Mouse (Mus musculus): ENCODE data around the gene Ophn1. TPM values are rescaled to one million over a fixed set of nuclear protein-coding genes. Genes with fewer than 3 reads are reported as not detected.

The Ophn1 gene
- polyA plus RNA-seq, 2 experiments = 9.8 to 20.0 TPM

- H3K4me1 ChIP-seq (ENCODE audit: control insufficient read depth, insufficient read depth, low read length) = no peaks in the 10 kb centered on the region
- DNase-seq (ENCODE audit: low spot score) = no peak
- ATAC-seq (ENCODE audit: low FRiP score, low read depth) = no peak
- no peak overlapping the region for H3K4me3 ChIP-seq (replicated peaks; ENCODE audit: low read length)
- TF ChIP-seq POLR2A (IDR thresholded peaks at IDR 0.05; ENCODE audit: borderline replicate concordance, extremely low read depth, insufficient read depth, insufficient read length) = no peak
- H3K27me3 ChIP-seq (ENCODE audit: control insufficient read depth, insufficient read depth, low read length) = no peaks in the 10 kb centered on the region
- WGBS = 87% methylated on average over 2 of the region's 2 CpGs
- no peaks in the 10 kb centered on the region for H3K36me3 ChIP-seq (ENCODE audit: control insufficient read depth, insufficient read depth, low read length)
- H3K9me3 ChIP-seq (ENCODE audit: control insufficient read depth, low read length) = no peaks in the 10 kb centered on the region
- H3K4me2 ChIP-seq (replicated peaks; ENCODE audit: low read depth, low read length, severe bottlenecking) = no peak overlapping the region
- H3K27ac ChIP-seq (replicated peaks; ENCODE audit: low read depth, low read length) = no peak overlapping the region
- H3K9ac ChIP-seq (ENCODE audit: low read depth, low read length, severe bottlenecking) = no peak overlapping the region
These were observed 9.7 kb downstream of the Ophn1 start for GRCm38 (mm10) chrX:98881085-98881484.

- Histone ChIP-seq H3K4me1 (ENCODE audit: control insufficient read depth, insufficient read depth, low read length) (no peaks in the 10 kb centered on the region), H3K4me2 (replicated peaks; ENCODE audit: low read depth, low read length, severe bottlenecking) (no peak overlapping the region), H3K27me3 (ENCODE audit: control insufficient read depth, insufficient read depth, low read length) (no peaks in the 10 kb centered on the region), H3K27ac (replicated peaks; ENCODE audit: low read depth, low read length) (no peak overlapping the region), H3K4me3 (replicated peaks; ENCODE audit: low read length) (no peak overlapping the region), H3K9ac (ENCODE audit: low read depth, low read length, severe bottlenecking) (no peak overlapping the region), H3K36me3 (ENCODE audit: control insufficient read depth, insufficient read depth, low read length) (no peaks in the 10 kb centered on the region), H3K9me3 (ENCODE audit: control insufficient read depth, low read length) (no peaks in the 10 kb centered on the region)
- TF ChIP-seq POLR2A (IDR thresholded peaks at IDR 0.05; ENCODE audit: borderline replicate concordance, extremely low read depth, insufficient read depth, insufficient read length) = no peak
- WGBS = 88% methylated on average over 6 of the region's 6 CpGs
- DNase-seq (ENCODE audit: low spot score) (no peak), ATAC-seq (ENCODE audit: low FRiP score, low read depth) (no peak)
These were observed 10.5 kb downstream of the Ophn1 start for GRCm38 (mm10) chrX:98880314-98880713.

GRCm38 (mm10) chrX:98875144-98875543 is 15.7 kb downstream of the Ophn1 start:
- H3K4me2 ChIP-seq (replicated peaks; ENCODE audit: low read depth, low read length, severe bottlenecking) = no peak overlapping the region
- no peak for TF ChIP-seq POLR2A (IDR thresholded peaks at IDR 0.05; ENCODE audit: borderline replicate concordance, extremely low read depth, insufficient read depth, insufficient read length)
- H3K36me3 ChIP-seq (ENCODE audit: control insufficient read depth, insufficient read depth, low read length) = no peaks in the 10 kb centered on the region
- H3K27ac ChIP-seq (replicated peaks; ENCODE audit: low read depth, low read length) = no peak overlapping the region
- H3K9me3 ChIP-seq (ENCODE audit: control insufficient read depth, low read length) = no peaks in the 10 kb centered on the region
- H3K4me3 ChIP-seq (replicated peaks; ENCODE audit: low read length) = no peak overlapping the region
- ATAC-seq (ENCODE audit: low FRiP score, low read depth) (peak; percentile 30; the same call in 1 of the 2 replicates), DNase-seq (ENCODE audit: low spot score) (no peak)
- 0 out of 2 replicates have a peak, but pooled peaks cover 4% of the 10 kb centered on the region for H3K27me3 ChIP-seq (ENCODE audit: control insufficient read depth, insufficient read depth, low read length)
- H3K4me1 ChIP-seq (ENCODE audit: control insufficient read depth, insufficient read depth, low read length) = no peaks in the 10 kb centered on the region
- H3K9ac ChIP-seq (ENCODE audit: low read depth, low read length, severe bottlenecking) = no peak overlapping the region
- 70% methylated on average over 6 of the region's 6 CpGs for WGBS

GRCm38 (mm10) chrX:98874086-98874485 is 16.7 kb downstream of the Ophn1 start:
- Histone ChIP-seq H3K27me3 (ENCODE audit: control insufficient read depth, insufficient read depth, low read length) (0 out of 2 replicates have a peak, but pooled peaks cover 4% of the 10 kb centered on the region), H3K36me3 (ENCODE audit: control insufficient read depth, insufficient read depth, low read length) (no peaks in the 10 kb centered on the region), H3K9me3 (ENCODE audit: control insufficient read depth, low read length) (no peaks in the 10 kb centered on the region), H3K4me1 (ENCODE audit: control insufficient read depth, insufficient read depth, low read length) (no peaks in the 10 kb centered on the region), H3K9ac (ENCODE audit: low read depth, low read length, severe bottlenecking) (no peak overlapping the region), H3K27ac (replicated peaks; ENCODE audit: low read depth, low read length) (no peak overlapping the region), H3K4me3 (replicated peaks; ENCODE audit: low read length) (no peak overlapping the region), H3K4me2 (replicated peaks; ENCODE audit: low read depth, low read length, severe bottlenecking) (no peak overlapping the region)
- ATAC-seq (ENCODE audit: low FRiP score, low read depth) = no peak
- no peak for TF ChIP-seq POLR2A (IDR thresholded peaks at IDR 0.05; ENCODE audit: borderline replicate concordance, extremely low read depth, insufficient read depth, insufficient read length)
- WGBS = 94% methylated on average over 5 of the region's 5 CpGs
- no peak for DNase-seq (ENCODE audit: low spot score)

- Histone ChIP-seq H3K4me2 (replicated peaks; ENCODE audit: low read depth, low read length, severe bottlenecking) (no peak overlapping the region), H3K4me3 (replicated peaks; ENCODE audit: low read length) (no peak overlapping the region), H3K4me1 (ENCODE audit: control insufficient read depth, insufficient read depth, low read length) (no peaks in the 10 kb centered on the region), H3K9me3 (ENCODE audit: control insufficient read depth, low read length) (no peaks in the 10 kb centered on the region), H3K36me3 (ENCODE audit: control insufficient read depth, insufficient read depth, low read length) (no peaks in the 10 kb centered on the region), H3K9ac (ENCODE audit: low read depth, low read length, severe bottlenecking) (no peak overlapping the region), H3K27ac (replicated peaks; ENCODE audit: low read depth, low read length) (no peak overlapping the region), H3K27me3 (ENCODE audit: control insufficient read depth, insufficient read depth, low read length) (0 out of 2 replicates have a peak, but pooled peaks cover 4% of the 10 kb centered on the region)
- DNase-seq (ENCODE audit: low spot score) (no peak), ATAC-seq (ENCODE audit: low FRiP score, low read depth) (no peak)
- TF ChIP-seq POLR2A (IDR thresholded peaks at IDR 0.05; ENCODE audit: borderline replicate concordance, extremely low read depth, insufficient read depth, insufficient read length) = no peak
- 71% methylated on average over 1 of the region's 1 CpGs for WGBS
These were observed 18.8 kb downstream of the Ophn1 start for GRCm38 (mm10) chrX:98872064-98872463.

- WGBS = 87% methylated on average over 1 of the region's 1 CpGs
- Histone ChIP-seq H3K36me3 (ENCODE audit: control insufficient read depth, insufficient read depth, low read length) (no peaks in the 10 kb centered on the region), H3K4me1 (ENCODE audit: control insufficient read depth, insufficient read depth, low read length) (no peaks in the 10 kb centered on the region), H3K9ac (ENCODE audit: low read depth, low read length, severe bottlenecking) (no peak overlapping the region), H3K27me3 (ENCODE audit: control insufficient read depth, insufficient read depth, low read length) (0 out of 2 replicates have a peak, but pooled peaks cover 4% of the 10 kb centered on the region), H3K4me2 (replicated peaks; ENCODE audit: low read depth, low read length, severe bottlenecking) (no peak overlapping the region), H3K27ac (replicated peaks; ENCODE audit: low read depth, low read length) (no peak overlapping the region), H3K4me3 (replicated peaks; ENCODE audit: low read length) (no peak overlapping the region), H3K9me3 (ENCODE audit: control insufficient read depth, low read length) (no peaks in the 10 kb centered on the region)
- DNase-seq (ENCODE audit: low spot score) (no peak), ATAC-seq (ENCODE audit: low FRiP score, low read depth) (no peak)
- TF ChIP-seq POLR2A (IDR thresholded peaks at IDR 0.05; ENCODE audit: borderline replicate concordance, extremely low read depth, insufficient read depth, insufficient read length) = no peak
These were observed 20.3 kb downstream of the Ophn1 start for GRCm38 (mm10) chrX:98870541-98870940.

All from limb, embryonic 14.5 days (tissue).